24 mouse cellular contexts compared by ENCODE assay signal in genomic region chr13:99750729-99751128, GRCm38 (mm10).
DNase-seq lines count a peak whose midpoint lies in the region; ATAC-seq and TF ChIP-seq lines count a peak whose summit lies in the region.
"Had no signal": no experiment of that assay in that cellular context is flagged by ENCODE, and none has a peak within 500 bp of the region (broad histone marks: within the 10 kb centered on the region; RNA-seq: fewer than 3 reads in every experiment).

No protein-coding gene starts in this region.

- TF ChIP-seq CTCF in left cerebral cortex, adult 2 months (IDR thresholded peaks at IDR 0.05): no peak

- H3K4me1 ChIP-seq in forebrain, embryonic 13.5 days: 0 out of 2 replicates have a peak, but pooled peaks cover 6% of the 10 kb centered on the region
- no peaks in the 10 kb centered on the region for H3K4me1 ChIP-seq in forebrain, embryonic 11.5 days (replicated peaks; ENCODE audit: control insufficient read depth, insufficient read depth, low read length)
- H3K4me1 ChIP-seq: hindbrain, embryonic 12.5 days; neural tube, embryonic 12.5 days had no signal

- no peak for DNase-seq in forebrain, embryonic 11.5 days (ENCODE audit: low spot score)
- peak; percentile 75 for DNase-seq in cerebellum, adult 11-12 months
- peak; percentile 34 to 60 for DNase-seq in cerebellum, postnatal 14 days
- peak; percentile 63 for DNase-seq in layer of hippocampus, adult 9-11 months
- no peak for DNase-seq in adrenal gland, postnatal 4 days (ENCODE audit: low spot score in 2 of 2)
- no peak for DNase-seq in embryo, embryonic 10 days (ENCODE audit: low spot score)
- DNase-seq in left cerebral cortex, adult 2 months (ENCODE audit: extremely low spot score in 1 of 2, low spot score in 2 of 2): no peak
- DNase-seq: adrenal gland, postnatal 10 days; heart, postnatal 14 days; kidney, adult 8-10 months; kidney, postnatal 14 days; lung, postnatal 10 days; right cerebral cortex, adult 18-20 months; thymus, postnatal 25 days had no signal

- WGBS in forebrain, embryonic 13.5 days: 80% methylated on average over 8 of the region's 8 CpGs
- 84% methylated on average over 8 of the region's 8 CpGs for WGBS in forebrain, embryonic 11.5 days

- H3K4me3 ChIP-seq in forebrain, embryonic 13.5 days: no peak overlapping the region
- H3K4me3 ChIP-seq in forebrain, embryonic 11.5 days (ENCODE audit: low read depth, low read length): no peak overlapping the region
- no peak overlapping the region for H3K4me3 ChIP-seq in left cerebral cortex, adult 2 months
- H3K4me3 ChIP-seq: hindbrain, embryonic 12.5 days; limb, embryonic 15.5 days; midbrain, embryonic 13.5 days; neural tube, embryonic 12.5 days had no signal

- no peaks in the 10 kb centered on the region for H3K27me3 ChIP-seq in forebrain, embryonic 13.5 days
- H3K27me3 ChIP-seq in forebrain, embryonic 11.5 days (ENCODE audit: control insufficient read depth, insufficient read depth, low read length): no peaks in the 10 kb centered on the region
- H3K27me3 ChIP-seq: hindbrain, embryonic 12.5 days; limb, embryonic 15.5 days; midbrain, embryonic 13.5 days; neural tube, embryonic 12.5 days; Patski had no signal

- no peak overlapping the region for H3K27ac ChIP-seq in forebrain, embryonic 13.5 days
- H3K27ac ChIP-seq in forebrain, embryonic 11.5 days (ENCODE audit: low read depth, low read length): no peak overlapping the region
- no peak overlapping the region for H3K27ac ChIP-seq in left cerebral cortex, adult 2 months
- H3K27ac ChIP-seq: hindbrain, embryonic 12.5 days; limb, embryonic 15.5 days; midbrain, embryonic 13.5 days; neural tube, embryonic 12.5 days; stomach, postnatal 0 days had no signal

- H3K36me3 ChIP-seq in forebrain, embryonic 13.5 days (ENCODE audit: poor library complexity, severe bottlenecking): no peaks in the 10 kb centered on the region
- H3K36me3 ChIP-seq in forebrain, embryonic 11.5 days (ENCODE audit: control insufficient read depth, insufficient read depth, low read length): no peaks in the 10 kb centered on the region
- H3K36me3 ChIP-seq: hindbrain, embryonic 12.5 days; limb, embryonic 15.5 days; midbrain, embryonic 13.5 days; neural tube, embryonic 12.5 days had no signal

- intact Hi-C loops in left cerebral cortex, adult 2 months (cut with DNase I): no loop called here

- peak; percentile 57; the same call in 1 of the 2 replicates for ATAC-seq in forebrain, embryonic 13.5 days
- no peak for ATAC-seq in forebrain, embryonic 11.5 days (replicated peaks; ENCODE audit: low FRiP score)
- ATAC-seq: activated CD4-positive, CD25-positive, alpha-beta regulatory T cell, adult 4 months; CD4-positive, CD25-positive, alpha-beta regulatory T cell, adult 4 months; midbrain, embryonic 13.5 days; Patski had no signal

- no peaks in the 10 kb centered on the region for H3K9me3 ChIP-seq in forebrain, embryonic 13.5 days (replicated peaks)
- no peaks in the 10 kb centered on the region for H3K9me3 ChIP-seq in forebrain, embryonic 11.5 days (ENCODE audit: control insufficient read depth, low read length)
- H3K9me3 ChIP-seq: hindbrain, embryonic 12.5 days; limb, embryonic 15.5 days; midbrain, embryonic 13.5 days; neural tube, embryonic 12.5 days had no signal

- H3K9ac ChIP-seq in forebrain, embryonic 13.5 days: no peak overlapping the region
- H3K9ac ChIP-seq in forebrain, embryonic 11.5 days (ENCODE audit: low read length): no peak overlapping the region
- H3K9ac ChIP-seq: hindbrain, embryonic 12.5 days; limb, embryonic 15.5 days; midbrain, embryonic 13.5 days; neural tube, embryonic 12.5 days had no signal

- no peak overlapping the region for H3K4me2 ChIP-seq in forebrain, embryonic 13.5 days
- H3K4me2 ChIP-seq in forebrain, embryonic 11.5 days (ENCODE audit: low read depth, low read length, severe bottlenecking): no peak overlapping the region
- H3K4me2 ChIP-seq: heart, embryonic 11.5 days; hindbrain, embryonic 12.5 days; limb, embryonic 15.5 days; midbrain, embryonic 13.5 days; neural tube, embryonic 12.5 days had no signal

Comparison
In these comparisons a context has a peak if more than half of its experiments do, and no peak if none do; other contexts are left out.
1. DNase-seq: peak in cerebellum, adult 11-12 months (single experiment), cerebellum, postnatal 14 days (2 of 2) and layer of hippocampus, adult 9-11 months (single experiment); none in forebrain, embryonic 11.5 days (single experiment), adrenal gland, postnatal 4 days (0 of 2), embryo, embryonic 10 days (single experiment) and left cerebral cortex, adult 2 months (0 of 2).